Mouse (Mus musculus) ES-E14 (cell line): ENCODE measurements around the gene Dydc1. TPM values are rescaled to one million over a fixed set of nuclear protein-coding genes. Genes with fewer than 3 reads are reported as not detected.

ENCODE experiments used
- DNase-seq: peaks from one replicate; pipeline ENCODE4 v3.0.0-alpha.2; 2013; ENCODE audit warnings: low read depth, low spot score
- H3K27ac ChIP-seq: 2 replicates; pipeline ENCODE4 v1.5.1; 2012; ENCODE audit warnings: low read depth, mild to moderate bottlenecking, low read length, moderate library complexity, mixed read lengths; ENCODE audit not compliant: poor library complexity, insufficient read depth, severe bottlenecking
- H3K36me3 ChIP-seq: 2 replicates; pipeline ENCODE4 v1.6.1; 2012; ENCODE audit warnings: mild to moderate bottlenecking, low read length, moderate library complexity, mixed read lengths; ENCODE audit not compliant: control insufficient read depth, poor library complexity, insufficient read depth, severe bottlenecking
- H3K4me1 ChIP-seq, 2 experiments: fragments of 150-350 bp in 1 of 2; sonication (generic) in 1 of 2; 2 replicates each; pipeline ENCODE4 v1.6.1; 2012; ENCODE audit warnings: low read length in 2 of 2, mild to moderate bottlenecking in 1 of 2, mixed read lengths in 1 of 2; ENCODE audit not compliant: control insufficient read depth in 2 of 2, insufficient read depth in 2 of 2, poor library complexity in 1 of 2
- H3K4me3 ChIP-seq, 2 experiments: fragments of 150-350 bp in 1 of 2; sonication (generic) in 1 of 2; 2 replicates each; pipeline ENCODE4 v1.5.1; 2012; ENCODE audit warnings: low read length in 2 of 2, low read depth in 1 of 2, mild to moderate bottlenecking in 1 of 2, mixed read lengths in 1 of 2; ENCODE audit not compliant: insufficient read depth in 1 of 2, poor library complexity in 1 of 2, severe bottlenecking in 1 of 2
- H3K9ac ChIP-seq: 2 replicates; pipeline ENCODE4 v1.6.1; 2012; ENCODE audit warnings: low read depth, mild to moderate bottlenecking, low read length, mixed read lengths; ENCODE audit not compliant: poor library complexity, insufficient read depth, severe bottlenecking
- H3K9me3 ChIP-seq: fragments of 150-350 bp; sonication (generic); 2 replicates; pipeline ENCODE4 v1.6.1; 2012; ENCODE audit warnings: low read depth, mild to moderate bottlenecking, low read length; ENCODE audit not compliant: control insufficient read depth, insufficient read depth
- CHD2 ChIP-seq: IDR thresholded peaks from 2 replicates; pipeline ENCODE4 v1.6.1; 2014; ENCODE audit warnings: mild to moderate bottlenecking, low read depth, low read length, inconsistent platforms
- HCFC1 ChIP-seq: IDR thresholded peaks from 2 replicates; pipeline ENCODE4 v1.6.1; 2012; ENCODE audit warnings: low read length, inconsistent platforms, borderline replicate concordance; ENCODE audit not compliant: insufficient read depth
- MAFK ChIP-seq: IDR thresholded peaks from 2 replicates; pipeline ENCODE4 v1.6.1; 2014; ENCODE audit warnings: mild to moderate bottlenecking, low read depth, low read length, inconsistent platforms; ENCODE audit not compliant: insufficient read depth
- ZC3H11A ChIP-seq: IDR thresholded peaks from 2 replicates; pipeline ENCODE4 v1.6.1; 2012; ENCODE audit warnings: low read depth, mild to moderate bottlenecking, inconsistent platforms, low read length, borderline replicate concordance
- ZNF384 ChIP-seq: IDR thresholded peaks from 2 replicates; pipeline ENCODE4 v1.6.1; 2012; ENCODE audit warnings: low read depth, low read length, inconsistent platforms
- in situ Hi-C, 2 experiments: fragments of 600-800 bp; cut with MboI; formaldehyde crosslinking; loops; one replicate each; pipeline ENCODE4 v1.15.1; 2025; ENCODE audit warnings: low sequenced_read_pairs in 2 of 2, inconsistent platforms in 1 of 2; ENCODE audit not compliant: unreplicated experiment in 2 of 2
- total RNA-seq: library from RNA; depleted of rRNA; stranded (reverse); fragments of 300-350 nt; gene quantifications from 2 replicates; pipeline ENCODE4 v1.2.3, GENCODE M21; 2012; rRNA removed

Dydc1 gene
- total RNA-seq, 1 experiment, result not detected

GRCm38 (mm10) chr14:41140686-41141085, 68.0 kb downstream of the Dydc1 start:
- DNase-seq, result no peak
- Histone ChIP-seq H3K9me3 (no peaks in the 10 kb centered on the region), H3K9ac (no peak overlapping the region), H3K36me3 (no peaks in the 10 kb centered on the region), H3K27ac (no peak overlapping the region), H3K4me3 (no peak overlapping the region), H3K4me1 (no peaks in the 10 kb centered on the region)
- TF ChIP-seq MAFK (no peak), ZC3H11A (no peak), HCFC1 (no peak), CHD2 (no peak), ZNF384 (no peak)
- in situ Hi-C loops, result no loop called here

Other genes with a start within 250 kb of the Dydc1 start
- gene Sh2d4b, start 179.6 kb upstream of the Dydc1 start, total RNA-seq, result 2.5 and 2.6 TPM in 2 replicates
- gene Tspan14, start 106.1 kb upstream of the Dydc1 start, total RNA-seq, result 26.5 and 62.7 TPM in 2 replicates
- 13.6 and 16.7 TPM in 2 replicates for gene Fam213a, start 59.1 kb upstream of the Dydc1 start, total RNA-seq
- gene Dydc2, start 3.7 kb upstream of the Dydc1 start, total RNA-seq, result not detected in 2 replicates
- 0.11 and 0.54 TPM in 2 replicates for gene Mat1a, start 32.1 kb downstream of the Dydc1 start, total RNA-seq
- gene Sftpa1, start 58.9 kb downstream of the Dydc1 start, total RNA-seq, result not detected in 2 replicates
- not detected in 2 replicates for gene Mbl1, start 78.5 kb downstream of the Dydc1 start, total RNA-seq
- 1.6 and 1.7 TPM in 2 replicates for gene Sftpd, start 112.2 kb downstream of the Dydc1 start, total RNA-seq
- gene Gm2832, start 205.9 kb downstream of the Dydc1 start, total RNA-seq, result 0.31 and 0.48 TPM in 2 replicates